Mouse (Mus musculus) bone marrow macrophage, adult 2 months (primary cell): ENCODE results near the gene Ppp1r12a. TPM values are rescaled to one million over a fixed set of nuclear protein-coding genes. Genes with fewer than 3 reads are reported as not detected.

ENCODE experiments used
- H3K27ac ChIP-seq: 2 replicates; pipeline ENCODE4 v1.5.1; 2012; ENCODE audit warnings: low read depth, low read length; ENCODE audit not compliant: insufficient read depth
- H3K4me1 ChIP-seq: 2 replicates; pipeline ENCODE4 v1.6.1; 2012; ENCODE audit warnings: low read length; ENCODE audit not compliant: control insufficient read depth, insufficient read depth
- H3K4me3 ChIP-seq: 2 replicates; pipeline ENCODE4 v1.5.1; 2012; ENCODE audit warnings: mild to moderate bottlenecking, low read length, moderate library complexity; ENCODE audit not compliant: insufficient read depth
- CTCF ChIP-seq: IDR thresholded peaks from 2 replicates; pipeline ENCODE4 v1.5.1; 2012; ENCODE audit warnings: low read depth, mild to moderate bottlenecking, low read length, moderate library complexity
- POLR2A ChIP-seq: IDR thresholded peaks from 2 replicates; pipeline ENCODE4 v1.6.1; 2012; ENCODE audit warnings: mild to moderate bottlenecking, low read depth, low read length, borderline replicate concordance
- polyA plus RNA-seq: library from polyadenylated mRNA; stranded (reverse); fragments of >200 nt; gene quantifications from 2 replicates; pipeline ENCODE4 v1.2.4, GENCODE M21; 2012; ENCODE audit not compliant: missing spikeins, insufficient read depth, insufficient read length

The Ppp1r12a gene
- polyA plus RNA-seq, 1 experiment, result 84.8 TPM

DNA sequence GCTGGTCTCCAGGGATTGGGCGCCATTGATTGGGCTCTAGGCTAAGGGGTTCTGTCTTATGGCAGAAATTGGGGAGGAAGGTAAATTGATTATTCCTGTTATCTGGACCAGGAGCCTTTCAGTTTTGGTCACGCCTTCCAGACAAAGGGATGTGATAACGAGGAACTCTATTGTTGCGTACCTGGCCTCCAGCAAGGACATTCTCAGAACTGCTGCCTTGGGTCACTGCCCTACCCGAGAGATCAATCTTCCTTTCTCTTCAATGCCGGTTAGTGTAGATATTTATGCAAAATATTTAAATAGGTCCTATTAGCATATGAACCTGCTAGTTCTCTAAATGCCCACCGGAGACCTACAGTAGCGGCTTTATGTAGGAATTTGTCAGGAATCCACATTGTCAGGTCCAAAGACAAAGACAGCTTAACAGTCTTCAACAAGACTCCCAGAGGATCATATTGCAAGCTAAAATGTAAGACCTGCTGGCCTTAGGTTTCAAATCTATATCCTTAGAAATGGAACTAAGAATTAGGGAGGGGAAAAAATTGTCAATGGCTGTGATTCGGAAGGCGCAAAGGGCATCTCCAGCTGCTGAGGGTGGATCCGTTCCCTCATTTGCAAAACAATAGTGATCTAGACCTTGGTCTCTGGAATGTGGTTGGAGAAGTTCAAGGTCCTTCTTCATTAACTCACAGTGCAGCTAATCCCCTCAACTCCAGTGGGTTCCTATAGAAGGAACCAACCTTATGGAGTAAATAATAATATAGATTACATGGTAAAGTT is 124.9 kb downstream of the Ppp1r12a start:
- TF ChIP-seq CTCF, result no peak
- TF ChIP-seq POLR2A, result no peak
- Histone ChIP-seq H3K4me1 (no peaks in the 10 kb centered on the region), H3K4me3 (no peak overlapping the region), H3K27ac (no peak overlapping the region)

DNA sequence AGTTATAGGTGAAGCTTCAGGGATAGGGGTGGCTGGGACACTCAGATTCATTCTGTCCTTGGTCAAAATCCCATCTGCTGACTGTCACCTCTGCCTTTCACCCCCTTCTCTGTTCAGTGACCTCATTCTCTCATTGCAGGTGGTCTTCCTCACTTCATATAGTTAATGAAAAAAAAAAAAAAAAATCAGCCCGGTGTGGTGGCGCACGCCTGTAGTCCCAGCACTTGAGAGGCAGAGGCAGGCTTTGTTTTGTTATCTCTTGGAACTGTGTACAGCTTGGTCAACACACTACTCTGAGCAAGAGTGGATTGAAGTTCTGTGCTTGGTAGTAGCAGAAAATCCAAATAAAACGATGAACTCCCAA is 125.4 kb downstream of the Ppp1r12a start:
- Histone ChIP-seq H3K27ac (no peak overlapping the region), H3K4me1 (no peaks in the 10 kb centered on the region), H3K4me3 (no peak overlapping the region)
- TF ChIP-seq CTCF (no peak), POLR2A (no peak)

GRCm38 (mm10) chr10:108290046-108290445 is 128.1 kb downstream of the Ppp1r12a start:
- H3K27ac ChIP-seq, result no peak overlapping the region
- TF ChIP-seq POLR2A (no peak), CTCF (no peak)
- H3K4me1 ChIP-seq, result no peaks in the 10 kb centered on the region
- H3K4me3 ChIP-seq, result no peak overlapping the region

DNA sequence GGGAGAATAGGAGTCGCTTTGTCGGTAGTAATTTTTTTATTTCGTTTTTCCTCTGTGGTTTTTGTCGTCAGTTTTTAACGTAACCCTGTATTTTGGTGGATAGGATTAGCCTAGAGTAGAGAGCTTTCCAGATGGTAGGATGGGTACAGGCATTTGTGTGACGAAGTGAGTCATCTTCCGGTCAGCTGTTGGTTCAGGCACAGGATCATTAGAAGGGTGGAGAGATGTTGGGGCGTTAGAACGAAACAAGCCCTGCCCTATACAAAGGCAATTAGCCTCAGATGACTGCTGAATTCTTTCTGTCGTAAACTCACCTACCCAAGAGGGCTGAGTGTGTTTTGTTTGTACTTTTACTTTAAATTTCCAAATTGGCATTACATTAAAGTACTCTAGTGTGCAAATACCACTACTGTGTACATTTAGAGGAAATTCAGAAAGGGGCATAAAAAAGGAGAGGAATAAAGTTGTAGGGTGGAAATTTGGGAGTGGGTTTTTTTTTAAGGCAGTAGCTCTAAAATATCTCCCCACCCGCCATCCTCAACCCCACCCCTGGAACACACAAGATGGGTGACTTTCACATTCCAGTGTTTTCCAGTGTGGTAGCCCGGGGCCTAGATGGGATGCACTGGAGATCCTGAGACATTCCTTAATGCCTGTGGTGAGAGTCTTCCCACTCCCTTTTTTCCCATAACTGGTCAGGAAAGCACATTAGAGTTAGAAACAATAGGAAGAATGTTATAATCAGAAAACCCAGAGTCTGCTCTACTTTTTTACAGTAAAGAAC is 129.9 kb downstream of the Ppp1r12a start:
- no peak overlapping the region for H3K4me3 ChIP-seq
- H3K27ac ChIP-seq, result no peak overlapping the region
- H3K4me1 ChIP-seq, result no peaks in the 10 kb centered on the region
- TF ChIP-seq CTCF, result no peak
- no peak for TF ChIP-seq POLR2A

DNA sequence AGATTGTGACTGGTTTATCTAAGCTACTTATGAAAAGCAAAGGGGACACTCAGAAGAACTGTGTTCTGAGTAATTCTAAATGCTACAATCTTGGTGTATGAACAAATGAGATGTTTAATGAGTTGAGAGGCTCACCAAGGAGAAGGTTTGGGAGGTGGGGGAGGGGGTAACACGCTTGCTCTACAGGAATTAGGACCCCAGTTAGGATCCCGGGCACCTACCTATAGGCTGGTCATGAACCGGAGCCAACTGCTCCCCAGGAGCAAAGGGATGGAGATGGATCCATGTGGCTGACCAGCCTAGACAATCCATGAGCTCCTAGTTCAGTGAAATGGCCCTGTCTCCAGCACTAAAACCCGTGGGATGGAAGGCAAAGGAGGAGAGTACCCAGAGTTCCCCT is 130.7 kb downstream of the Ppp1r12a start:
- Histone ChIP-seq H3K4me1 (no peaks in the 10 kb centered on the region), H3K4me3 (no peak overlapping the region), H3K27ac (no peak overlapping the region)
- TF ChIP-seq CTCF (no peak), POLR2A (no peak)

DNA sequence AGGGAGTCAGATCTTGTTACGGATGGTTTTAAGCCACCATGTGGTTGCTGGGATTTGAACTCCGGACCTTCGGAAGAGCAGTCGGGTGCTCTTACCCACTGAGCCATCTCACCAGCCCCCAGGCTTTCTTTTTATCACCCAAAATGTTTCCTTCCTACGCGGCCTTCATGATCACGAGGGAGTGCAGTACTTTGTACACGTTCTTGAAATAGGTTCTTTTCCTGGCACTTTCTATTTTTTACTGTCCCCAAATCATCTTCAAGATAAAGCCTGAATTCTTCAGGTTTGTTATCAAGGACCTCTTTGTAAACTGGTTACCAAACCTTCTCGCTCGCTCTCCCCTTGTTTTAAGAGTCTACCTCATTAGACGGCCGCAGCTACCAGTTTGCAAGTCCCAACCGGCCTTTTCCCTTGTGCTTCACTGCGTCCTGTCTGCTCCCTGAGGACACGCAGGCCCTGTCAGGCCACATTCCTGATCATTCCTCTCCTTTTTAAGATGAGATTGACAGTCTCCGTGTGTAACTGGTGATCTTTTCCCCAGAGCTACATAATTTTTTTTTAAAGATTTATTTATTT is 131.7 kb downstream of the Ppp1r12a start:
- no peak overlapping the region for H3K4me3 ChIP-seq
- H3K4me1 ChIP-seq, result no peaks in the 10 kb centered on the region
- TF ChIP-seq POLR2A, result no peak
- no peak for TF ChIP-seq CTCF
- H3K27ac ChIP-seq, result no peak overlapping the region

DNA sequence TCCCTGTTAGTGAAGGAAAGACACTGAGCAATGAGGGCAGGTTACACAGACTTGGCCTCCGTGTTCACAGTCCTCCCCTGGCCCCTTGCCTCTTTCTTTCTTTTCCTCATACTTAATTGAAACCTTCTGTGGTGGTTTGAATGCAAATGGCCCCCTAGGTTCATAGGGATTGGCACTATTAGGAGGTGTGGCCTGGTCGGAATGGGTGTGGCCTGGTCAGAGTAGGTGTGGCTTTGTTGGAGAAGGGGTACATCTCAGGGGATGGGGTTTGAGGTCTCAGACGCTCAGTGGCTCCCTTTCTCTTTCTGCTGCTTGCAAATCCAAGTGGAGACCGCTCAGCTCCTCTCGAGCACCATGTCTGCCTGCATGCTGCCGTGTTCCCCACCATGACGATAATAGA is 132.8 kb downstream of the Ppp1r12a start:
- no peak overlapping the region for H3K27ac ChIP-seq
- no peak overlapping the region for H3K4me3 ChIP-seq
- TF ChIP-seq POLR2A (no peak), CTCF (no peak)
- H3K4me1 ChIP-seq, result no peaks in the 10 kb centered on the region

- no peak for TF ChIP-seq CTCF
- TF ChIP-seq POLR2A, result no peak
- no peaks in the 10 kb centered on the region for H3K4me1 ChIP-seq
- no peak overlapping the region for H3K4me3 ChIP-seq
- H3K27ac ChIP-seq, result no peak overlapping the region
These were observed 134.5 kb downstream of the Ppp1r12a start for GRCm38 (mm10) chr10:108296446-108296845.

- no peaks in the 10 kb centered on the region for H3K4me1 ChIP-seq
- no peak for TF ChIP-seq CTCF
- TF ChIP-seq POLR2A, result no peak
- no peak overlapping the region for H3K27ac ChIP-seq
- no peak overlapping the region for H3K4me3 ChIP-seq
These were observed 136.3 kb downstream of the Ppp1r12a start for GRCm38 (mm10) chr10:108298261-108298660.
